Mouse (Mus musculus) midbrain, embryonic 13.5 days (tissue): ENCODE data around the gene Scaf8. TPM values are rescaled to one million over a fixed set of nuclear protein-coding genes. Genes with fewer than 3 reads are reported as not detected.
"Not testable (repeated sequence)": the region's sequence is repeated elsewhere in the genome, so short reads cannot be mapped to it uniquely, and the experiment has no call there.

Experiments
- ATAC-seq: fragments of 200-750 bp; cut with Nextera tagmentation; 2 replicates; pipeline ENCODE4 v1.8.0; 2017; ENCODE audit warnings: mild to moderate bottlenecking, moderate TSS enrichment, moderate library complexity
- H3K27ac ChIP-seq: fragments of 300-500 bp; sonication (generic); 2 replicates; pipeline ENCODE4 v1.5.1; 2015; ENCODE audit warnings: inconsistent platforms, mild to moderate bottlenecking, moderate library complexity
- H3K27me3 ChIP-seq: fragments of 300-500 bp; sonication (generic); 2 replicates; pipeline ENCODE4 v1.6.1; 2015; ENCODE audit warnings: mild to moderate bottlenecking, inconsistent platforms
- H3K36me3 ChIP-seq: fragments of 300-500 bp; sonication (generic); 2 replicates; pipeline ENCODE4 v1.6.1; 2015; ENCODE audit warnings: mild to moderate bottlenecking, inconsistent platforms
- H3K4me1 ChIP-seq: fragments of 300-500 bp; sonication (generic); replicated peaks from 2 replicates; pipeline ENCODE4 v1.6.1; 2015; ENCODE audit warnings: inconsistent platforms
- H3K4me2 ChIP-seq: fragments of 300-500 bp; sonication (generic); replicated peaks from 2 replicates; pipeline ENCODE4 v1.6.1; 2015; ENCODE audit warnings: moderate library complexity, mild to moderate bottlenecking, inconsistent platforms
- H3K4me3 ChIP-seq: fragments of 300-500 bp; sonication (generic); replicated peaks from 2 replicates; pipeline ENCODE4 v1.5.1; 2015; ENCODE audit warnings: mild to moderate bottlenecking, inconsistent platforms
- H3K9ac ChIP-seq: fragments of 300-500 bp; sonication (generic); replicated peaks from 2 replicates; pipeline ENCODE4 v1.6.1; 2015; ENCODE audit warnings: mild to moderate bottlenecking, inconsistent platforms
- H3K9me3 ChIP-seq: fragments of 300-500 bp; sonication (generic); 2 replicates; pipeline ENCODE4 v1.6.1; 2016; ENCODE audit warnings: mild to moderate bottlenecking, inconsistent platforms
- WGBS: fragments of 180-500 bp; shearing (Covaris S2); methylation state at CpG from one replicate; pipeline ENCODE4 v1.1.7; 2015; 5-methylcytosine and 5-hydroxymethylcytosine counted together
- polyA plus RNA-seq: library from polyadenylated mRNA; unstranded; fragments of >200 nt; fragmentation: Nextera tagmentation; extraction: Ambion mirVana; gene quantifications from 2 replicates; pipeline ENCODE4 v1.2.1, GENCODE M21; 2015

Gene Scaf8
- polyA plus RNA-seq, 1 experiment from 2014 or later: 17.0 TPM

DNA sequence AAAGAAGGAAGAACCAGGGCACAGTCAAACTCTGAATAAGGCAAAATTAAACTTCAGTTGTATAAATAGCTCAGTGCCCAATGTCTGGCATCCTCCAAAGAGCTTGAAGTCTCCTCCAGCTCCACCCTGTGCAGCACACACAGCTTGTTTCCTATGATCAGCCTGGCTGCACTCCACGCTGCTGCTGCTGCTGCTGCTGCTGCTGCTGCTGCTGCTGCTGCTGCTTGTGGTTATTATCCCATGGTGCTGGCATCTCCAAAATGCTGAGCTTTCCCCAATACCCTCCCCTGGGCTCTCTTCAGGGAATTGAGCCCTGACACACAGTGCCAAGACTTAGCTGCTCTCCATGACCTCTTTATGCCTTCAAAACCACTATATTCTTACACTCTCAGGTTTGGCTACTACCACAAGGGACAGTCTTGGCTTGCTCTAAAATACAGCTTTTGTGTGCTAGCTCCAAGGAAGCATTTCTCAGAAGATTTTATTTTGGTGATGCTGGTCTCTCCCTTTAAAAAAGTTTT is 65.7 kb downstream of the Scaf8 start:
- H3K27ac ChIP-seq, ATAC-seq, H3K9me3 ChIP-seq, H3K9ac ChIP-seq, H3K27me3 ChIP-seq, H3K4me2 ChIP-seq, H3K4me1 ChIP-seq, H3K4me3 ChIP-seq: not testable (repeated sequence)
- H3K36me3 ChIP-seq: peaks cover 57% of the 10 kb centered on the region
- WGBS: 94% methylated on average over 1 of the region's 1 CpGs

DNA sequence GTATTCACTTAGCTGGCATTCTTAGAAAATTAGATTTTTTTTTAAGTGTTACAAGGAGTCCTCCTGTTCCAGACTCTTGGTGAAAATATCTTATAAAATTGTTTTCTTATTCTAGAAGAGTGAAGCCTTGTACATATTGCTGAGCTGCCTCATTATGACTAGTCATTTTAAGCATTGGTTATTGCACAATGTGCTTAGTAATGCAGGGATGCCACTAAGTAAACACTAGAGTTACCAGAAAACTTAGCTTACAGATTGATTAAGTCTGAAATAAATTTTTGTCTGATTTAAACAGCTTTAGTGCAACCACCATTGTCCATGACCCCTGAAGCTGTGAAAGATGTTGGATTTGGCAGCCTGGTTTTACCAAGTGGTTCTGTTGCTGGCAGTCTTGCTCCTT is 80.7 kb downstream of the Scaf8 start:
- H3K4me3 ChIP-seq, ATAC-seq, H3K9me3 ChIP-seq, H3K4me2 ChIP-seq, H3K4me1 ChIP-seq, H3K27me3 ChIP-seq, H3K9ac ChIP-seq, H3K27ac ChIP-seq: not testable (repeated sequence)
- peaks cover 67% of the 10 kb centered on the region for H3K36me3 ChIP-seq

DNA sequence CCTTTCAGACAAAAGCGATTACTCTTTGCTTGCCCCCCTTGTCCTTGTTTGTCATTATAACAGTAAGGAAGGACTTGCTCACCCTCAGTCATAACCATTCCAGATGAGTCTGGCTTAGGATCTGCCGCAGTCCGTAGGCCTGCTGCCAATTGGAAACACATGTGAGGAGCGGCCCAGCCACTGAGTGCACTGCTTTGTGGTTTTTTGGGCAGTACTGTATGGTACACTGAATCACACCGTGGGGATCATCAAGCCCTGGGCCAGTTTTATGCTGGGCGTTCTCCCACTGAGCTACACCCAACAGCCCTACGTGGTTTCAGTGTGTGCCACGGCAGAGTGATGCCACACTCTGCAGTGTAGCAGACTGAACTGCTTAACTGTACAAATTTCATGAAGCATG is 85.6 kb downstream of the Scaf8 start:
- Histone ChIP-seq H3K9me3 (no peaks in the 10 kb centered on the region), H3K36me3 (peaks cover 51% of the 10 kb centered on the region), H3K4me2 (no peak overlapping the region), H3K4me1 (no peaks in the 10 kb centered on the region), H3K27me3 (no peaks in the 10 kb centered on the region), H3K4me3 (no peak overlapping the region), H3K9ac (no peak overlapping the region), H3K27ac (no peak overlapping the region)
- 0 out of 2 replicates have a peak, but pooled peaks have one; percentile 14 for ATAC-seq
- 95% methylated on average over 8 of the region's 8 CpGs for WGBS

DNA sequence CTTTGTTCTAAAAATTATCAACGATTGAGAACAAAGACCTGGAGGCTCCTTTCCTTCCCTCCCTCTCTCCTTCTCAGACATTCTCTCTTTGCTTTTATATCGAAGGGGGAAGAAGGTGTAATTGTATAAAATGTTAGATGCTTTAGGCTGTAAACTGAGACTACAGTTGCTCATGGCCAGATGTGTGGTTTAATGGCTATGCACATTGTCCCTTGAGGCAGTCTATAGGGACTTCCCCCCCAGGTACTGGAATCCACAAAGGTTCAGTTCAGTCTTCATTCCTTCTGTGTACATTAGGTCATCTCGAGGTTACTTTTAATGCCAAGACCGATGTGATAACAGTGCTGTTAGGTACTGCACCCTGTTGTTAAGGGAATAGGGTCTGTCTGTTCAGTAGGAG is 89.1 kb downstream of the Scaf8 start:
- Histone ChIP-seq H3K4me2 (no peak overlapping the region), H3K27me3 (no peaks in the 10 kb centered on the region), H3K27ac (no peak overlapping the region), H3K9ac (no peak overlapping the region), H3K36me3 (peaks cover 35% of the 10 kb centered on the region), H3K4me1 (no peaks in the 10 kb centered on the region), H3K4me3 (no peak overlapping the region), H3K9me3 (no peaks in the 10 kb centered on the region)
- ATAC-seq: no peak
- WGBS: 87% methylated on average over 4 of the region's 4 CpGs

DNA sequence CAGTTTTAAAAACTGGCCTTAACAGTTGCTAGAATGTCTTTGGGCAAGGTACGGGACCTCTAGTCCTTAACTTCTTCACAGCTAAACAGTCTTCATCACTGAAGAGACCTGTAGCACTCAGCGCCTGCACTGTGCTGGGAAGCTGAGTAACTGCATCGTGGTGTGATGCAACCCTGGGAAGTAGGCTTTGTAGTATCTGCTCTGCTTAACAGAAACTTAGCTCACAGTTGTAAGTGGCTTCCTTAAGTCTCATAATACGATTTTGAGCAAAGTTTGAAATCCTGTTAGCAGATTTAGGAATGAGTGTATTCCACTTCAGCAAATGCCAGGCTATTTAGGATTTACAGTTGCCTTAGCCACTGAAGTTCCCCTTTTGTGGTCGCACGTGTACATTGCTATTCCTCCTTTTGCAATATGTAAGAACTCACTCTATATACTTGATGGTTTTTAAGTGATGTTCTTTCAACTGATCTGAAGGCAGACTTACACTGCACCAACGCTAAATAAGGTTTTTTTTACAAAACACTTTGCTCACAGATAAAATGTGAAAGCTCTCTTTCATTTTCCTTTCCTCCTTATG is 90.1 kb downstream of the Scaf8 start:
- no peak for ATAC-seq
- Histone ChIP-seq H3K27me3 (no peaks in the 10 kb centered on the region), H3K9ac (no peak overlapping the region), H3K27ac (no peak overlapping the region), H3K4me3 (no peak overlapping the region), H3K4me1 (no peaks in the 10 kb centered on the region), H3K4me2 (no peak overlapping the region), H3K9me3 (no peaks in the 10 kb centered on the region), H3K36me3 (peaks cover 28% of the 10 kb centered on the region)
- 94% methylated on average over 7 of the region's 7 CpGs for WGBS

DNA sequence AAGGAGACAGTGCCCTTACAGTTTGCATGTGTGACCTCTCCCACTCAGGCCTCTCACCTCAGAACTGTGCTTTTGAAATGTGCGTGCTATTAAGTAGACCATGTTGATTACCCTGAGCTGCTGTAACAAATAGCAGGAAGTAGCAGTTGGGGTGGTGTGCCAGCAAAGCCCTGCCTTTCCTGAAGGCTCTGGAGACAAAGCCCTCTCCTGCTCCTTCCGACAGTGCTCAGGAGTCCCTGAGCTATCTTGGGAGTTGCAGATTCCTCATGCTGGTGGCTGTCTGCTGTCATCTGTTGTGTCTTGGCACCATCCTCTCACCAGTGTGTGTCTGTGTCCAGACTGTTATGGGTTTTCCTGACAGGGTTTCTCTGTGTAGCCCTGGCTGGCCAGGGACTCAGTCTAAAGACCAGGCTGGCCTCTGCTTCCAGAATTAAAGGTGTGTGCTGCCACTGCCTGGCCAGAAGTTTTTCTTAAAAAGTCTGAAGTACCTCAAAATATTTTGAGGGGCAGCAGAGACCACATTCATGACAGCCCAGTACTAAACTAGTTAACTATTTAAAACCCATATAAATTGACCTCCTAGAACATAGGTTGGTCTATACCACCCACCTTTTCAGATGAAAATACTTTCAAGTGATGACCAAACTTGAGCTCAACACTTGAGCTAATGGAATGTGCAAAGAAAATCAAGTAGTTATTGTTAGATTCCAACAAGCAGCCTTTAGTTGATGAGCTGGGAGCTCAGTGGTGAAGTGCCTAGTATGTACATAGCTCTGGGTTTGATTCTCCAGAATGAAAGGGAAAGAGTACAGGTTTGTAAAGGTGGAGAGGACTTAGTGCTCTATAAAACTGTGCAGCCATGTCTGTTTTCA is 92.0 kb downstream of the Scaf8 start:
- Histone ChIP-seq H3K27ac (no peak overlapping the region), H3K27me3 (no peaks in the 10 kb centered on the region), H3K4me2 (no peak overlapping the region), H3K4me3 (no peak overlapping the region), H3K9me3 (no peaks in the 10 kb centered on the region), H3K9ac (no peak overlapping the region), H3K4me1 (no peaks in the 10 kb centered on the region), H3K36me3 (peaks cover 16% of the 10 kb centered on the region)
- WGBS: 74% methylated on average over 2 of the region's 2 CpGs
- ATAC-seq: no peak; the same call in 1 of the 2 replicates

DNA sequence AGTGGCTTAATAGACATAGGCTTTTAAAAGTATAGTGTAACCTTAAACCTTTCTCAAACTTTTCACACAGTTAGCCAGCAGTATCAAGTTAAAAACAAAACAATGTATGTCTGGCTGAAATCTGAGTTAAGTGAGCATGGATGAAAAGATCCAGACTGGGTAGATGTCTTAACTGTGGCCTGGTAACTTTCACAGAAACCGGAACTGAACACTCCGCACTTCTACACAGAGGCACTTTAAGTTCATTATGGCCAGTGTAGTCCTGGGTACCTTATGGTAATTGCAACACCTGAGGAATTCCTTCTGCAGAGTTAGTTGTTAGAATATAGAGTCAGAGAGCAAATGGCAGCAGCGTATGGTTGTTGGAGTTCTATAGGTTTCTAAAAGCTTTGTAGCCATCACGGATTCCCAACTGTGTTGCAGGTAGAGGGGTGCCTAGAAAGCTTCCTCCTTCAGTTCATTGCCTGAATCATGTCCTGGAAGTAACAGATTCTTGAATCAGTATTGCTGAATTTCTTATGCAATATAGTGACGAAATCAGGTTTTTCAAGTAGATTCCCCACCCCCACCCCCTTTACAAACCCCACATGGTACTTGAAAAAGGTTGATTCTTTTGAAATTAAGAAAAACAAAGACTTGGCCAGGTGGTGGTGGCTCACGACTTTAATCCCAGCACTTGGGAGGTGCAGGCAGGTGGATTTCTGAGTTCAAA is 92.9 kb downstream of the Scaf8 start:
- Histone ChIP-seq H3K4me3 (no peak overlapping the region), H3K36me3 (peaks cover 16% of the 10 kb centered on the region), H3K27me3 (no peaks in the 10 kb centered on the region), H3K4me1 (0 out of 2 replicates have a peak, but pooled peaks cover 4% of the 10 kb centered on the region), H3K4me2 (no peak overlapping the region), H3K9me3 (no peaks in the 10 kb centered on the region), H3K27ac (no peak overlapping the region), H3K9ac (no peak overlapping the region)
- 92% methylated on average over 6 of the region's 6 CpGs for WGBS
- no peak for ATAC-seq

DNA sequence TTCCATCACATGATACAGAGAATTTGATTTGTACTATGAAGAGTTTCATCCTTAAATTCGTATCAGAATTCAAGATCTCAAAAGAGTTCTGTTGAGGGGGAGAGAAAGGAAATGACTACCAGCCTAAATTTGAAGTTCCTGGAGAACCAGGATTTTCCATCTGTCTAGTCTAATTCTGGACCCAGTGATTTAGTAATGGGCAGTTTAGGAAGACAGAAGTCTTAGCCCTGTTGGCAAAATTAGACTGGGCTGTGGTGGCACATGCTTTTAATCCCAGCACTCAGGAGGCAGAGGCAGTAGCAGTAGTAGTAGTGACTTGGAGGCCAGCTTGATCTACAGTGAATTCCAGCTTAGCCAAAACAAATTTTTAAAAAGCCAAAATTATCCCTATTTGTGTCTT is 93.7 kb downstream of the Scaf8 start:
- no peaks in the 10 kb centered on the region for H3K9me3 ChIP-seq
- no peaks in the 10 kb centered on the region for H3K27me3 ChIP-seq
- H3K27ac ChIP-seq: no peak overlapping the region
- peaks cover 16% of the 10 kb centered on the region; the same call in 1 of the 2 replicates for H3K36me3 ChIP-seq
- no peak overlapping the region for H3K4me2 ChIP-seq
- no peak overlapping the region for H3K9ac ChIP-seq
- H3K4me3 ChIP-seq: no peak overlapping the region
- 85% methylated on average over 1 of the region's 1 CpGs for WGBS
- H3K4me1 ChIP-seq: 0 out of 2 replicates have a peak, but pooled peaks cover 4% of the 10 kb centered on the region
- no peak for ATAC-seq

DNA sequence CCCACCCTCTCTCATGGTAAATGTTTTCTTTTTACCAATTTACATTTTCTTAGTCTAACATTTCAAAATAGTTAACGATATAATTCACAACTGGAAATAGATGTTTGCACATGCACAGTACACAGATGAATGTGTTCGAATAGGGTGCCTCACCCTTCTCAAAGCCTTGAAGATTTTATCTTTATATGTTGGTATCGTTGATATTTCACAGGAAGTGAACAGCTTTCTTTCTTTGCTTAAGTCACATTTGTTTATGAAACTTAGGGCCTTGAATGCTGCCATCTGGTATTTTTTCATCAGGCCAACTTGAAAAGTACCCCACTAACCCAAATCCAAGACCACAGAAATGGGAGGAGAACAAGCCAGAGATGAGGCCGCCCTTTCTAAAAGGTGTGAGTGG is 94.8 kb downstream of the Scaf8 start:
- Histone ChIP-seq H3K9ac (no peak overlapping the region), H3K9me3 (no peaks in the 10 kb centered on the region), H3K4me3 (no peak overlapping the region), H3K27ac (no peak overlapping the region), H3K27me3 (no peaks in the 10 kb centered on the region), H3K4me1 (0 out of 2 replicates have a peak, but pooled peaks cover 4% of the 10 kb centered on the region), H3K4me2 (no peak overlapping the region), H3K36me3 (peaks cover 17% of the 10 kb centered on the region; the same call in 1 of the 2 replicates)
- ATAC-seq: no peak
- WGBS: 92% methylated on average over 4 of the region's 4 CpGs

DNA sequence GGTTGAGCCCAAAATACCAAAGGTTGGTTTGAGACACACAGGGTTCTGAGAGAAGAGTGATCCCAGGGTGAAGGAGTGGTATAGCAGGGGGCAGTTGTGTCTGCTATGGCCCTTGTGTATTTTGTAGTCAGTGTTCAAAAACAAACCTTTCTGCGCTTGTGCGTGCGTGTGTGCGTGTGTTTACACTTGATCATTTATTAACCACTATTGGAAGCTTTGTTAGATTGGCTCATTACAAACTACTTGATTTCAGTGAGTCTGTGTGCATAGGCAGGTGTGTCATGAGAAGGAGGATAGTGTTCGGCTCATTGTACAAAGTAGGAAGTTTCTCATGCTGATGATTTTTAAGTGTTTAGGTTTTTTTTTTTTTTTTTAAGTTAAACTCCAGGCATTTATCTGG is 95.4 kb downstream of the Scaf8 start:
- 94% methylated on average over 5 of the region's 5 CpGs for WGBS
- H3K4me3 ChIP-seq: no peak overlapping the region
- no peak overlapping the region for H3K4me2 ChIP-seq
- no peaks in the 10 kb centered on the region for H3K9me3 ChIP-seq
- no peaks in the 10 kb centered on the region for H3K27me3 ChIP-seq
- 0 out of 2 replicates have a peak, but pooled peaks cover 4% of the 10 kb centered on the region for H3K4me1 ChIP-seq
- no peak for ATAC-seq
- H3K36me3 ChIP-seq: peaks cover 22% of the 10 kb centered on the region; the same call in 1 of the 2 replicates
- H3K9ac ChIP-seq: no peak overlapping the region
- H3K27ac ChIP-seq: no peak overlapping the region

DNA sequence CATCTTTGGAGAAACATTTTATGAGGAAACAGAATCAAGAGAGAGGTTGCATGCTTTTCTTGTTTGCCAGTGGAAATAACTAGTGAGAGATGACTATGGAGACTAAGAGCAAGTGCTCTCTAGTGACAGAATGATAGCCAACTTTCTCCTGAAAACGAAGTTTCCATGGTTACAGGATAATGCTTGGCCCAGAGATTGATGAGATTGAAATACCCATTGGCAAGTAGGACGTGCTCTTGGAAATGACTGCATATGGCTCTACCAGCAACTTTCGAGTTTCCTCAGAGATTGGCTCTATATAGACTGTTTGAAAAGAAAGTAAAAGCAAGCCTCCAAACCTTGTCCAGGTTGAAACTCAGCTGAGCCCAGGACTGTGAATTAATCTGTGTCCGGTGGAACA is 97.3 kb downstream of the Scaf8 start:
- Histone ChIP-seq H3K4me1 (0 out of 2 replicates have a peak, but pooled peaks cover 4% of the 10 kb centered on the region), H3K27me3 (no peaks in the 10 kb centered on the region), H3K36me3 (peaks cover 22% of the 10 kb centered on the region), H3K4me2 (no peak overlapping the region), H3K9me3 (no peaks in the 10 kb centered on the region), H3K27ac (no peak overlapping the region), H3K4me3 (no peak overlapping the region), H3K9ac (no peak overlapping the region)
- no peak for ATAC-seq
- WGBS: 87% methylated on average over 4 of the region's 4 CpGs

DNA sequence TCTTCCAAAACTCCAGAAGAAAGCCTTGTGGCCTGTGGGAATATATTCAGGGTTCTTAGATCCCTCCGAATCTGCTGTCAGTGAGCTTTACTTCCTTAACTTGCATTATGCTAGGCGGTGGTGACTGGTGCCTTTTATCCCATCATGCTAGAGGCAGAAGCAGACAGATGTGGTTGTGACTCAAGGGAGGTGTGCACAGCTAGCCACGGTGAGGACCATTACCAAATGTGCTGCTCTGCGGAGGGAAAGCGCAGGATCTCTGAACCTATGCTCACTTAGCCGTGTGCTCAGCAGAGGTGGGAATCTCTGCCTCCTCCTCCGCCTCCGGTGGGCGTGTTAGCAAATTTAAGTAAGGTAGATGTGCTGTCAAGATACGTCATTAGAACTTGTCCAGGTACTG is 98.1 kb downstream of the Scaf8 start:
- WGBS: 95% methylated on average over 10 of the region's 10 CpGs
- H3K27me3 ChIP-seq: no peaks in the 10 kb centered on the region
- H3K27ac ChIP-seq: no peak overlapping the region
- H3K4me1 ChIP-seq: 0 out of 2 replicates have a peak, but pooled peaks cover 4% of the 10 kb centered on the region
- no peak for ATAC-seq
- H3K9ac ChIP-seq: no peak overlapping the region
- H3K4me2 ChIP-seq: no peak overlapping the region
- H3K36me3 ChIP-seq: peaks cover 22% of the 10 kb centered on the region
- no peak overlapping the region for H3K4me3 ChIP-seq
- no peaks in the 10 kb centered on the region for H3K9me3 ChIP-seq
